Mouse (Mus musculus): Measurements from ENCODE around the gene Lypd6b.

The Lypd6b gene

DNA sequence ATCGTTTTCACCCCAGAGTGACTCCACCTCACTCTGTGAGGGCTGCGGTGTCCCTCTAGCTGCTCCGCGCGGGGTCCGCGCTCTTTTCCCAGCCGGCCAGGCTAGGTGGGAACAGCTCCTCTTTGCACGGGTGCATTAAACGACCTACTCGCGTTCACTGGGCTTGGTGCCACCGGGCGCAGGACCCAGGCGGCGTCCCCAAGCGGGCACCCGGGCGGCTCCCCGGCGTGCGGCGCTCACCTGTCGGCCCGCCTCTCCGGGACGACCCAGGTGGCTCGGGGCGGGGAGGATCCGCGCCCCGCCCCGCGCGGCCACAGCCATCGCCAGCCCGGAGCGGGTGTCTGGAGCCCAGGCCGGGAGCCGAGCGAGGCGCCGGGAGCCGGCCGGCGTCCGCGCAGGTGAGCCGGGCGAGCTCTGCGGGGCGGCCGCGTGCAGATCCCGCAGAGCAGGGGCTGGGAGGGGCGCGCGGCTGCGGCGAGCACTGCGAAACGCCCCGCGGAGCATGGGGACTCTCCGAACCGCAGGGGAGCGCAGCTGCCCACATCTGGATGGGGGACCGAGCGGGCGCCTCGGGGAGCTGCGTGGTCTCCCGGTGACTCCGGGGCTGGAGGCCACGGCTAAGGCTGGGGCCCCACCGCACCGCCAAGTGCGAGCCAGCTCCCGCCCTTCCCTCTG, at the start of gene Lypd6b:
Gene Lypd6b (plus strand): TSS at position 313 of the 675 bp plus-strand sequence.
- peak; percentile 33 for DNase-seq (ENCODE audit: low spot score)

DNA sequence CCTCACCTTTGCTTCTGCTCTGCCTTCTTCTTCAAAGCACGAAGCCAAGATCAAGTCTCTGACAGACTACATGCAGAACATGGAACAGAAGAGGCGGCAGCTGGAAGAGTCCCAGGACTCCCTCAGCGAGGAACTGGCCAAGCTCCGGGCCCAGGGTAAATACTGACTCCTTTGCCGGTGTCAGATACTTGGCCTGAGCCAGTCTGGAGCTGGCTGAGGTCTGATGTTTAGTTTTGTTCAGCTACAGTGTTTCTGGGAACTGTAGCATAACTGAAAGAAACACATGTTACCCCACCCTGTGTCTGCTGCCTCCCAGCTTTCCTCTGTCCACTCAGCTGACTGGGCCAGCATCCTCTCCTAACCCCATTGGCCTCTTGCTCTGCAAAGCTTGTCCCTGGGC, 48.4 kb upstream of the Lypd6b start:
- peak; percentile 38 for DNase-seq (ENCODE audit: low spot score)

DNA sequence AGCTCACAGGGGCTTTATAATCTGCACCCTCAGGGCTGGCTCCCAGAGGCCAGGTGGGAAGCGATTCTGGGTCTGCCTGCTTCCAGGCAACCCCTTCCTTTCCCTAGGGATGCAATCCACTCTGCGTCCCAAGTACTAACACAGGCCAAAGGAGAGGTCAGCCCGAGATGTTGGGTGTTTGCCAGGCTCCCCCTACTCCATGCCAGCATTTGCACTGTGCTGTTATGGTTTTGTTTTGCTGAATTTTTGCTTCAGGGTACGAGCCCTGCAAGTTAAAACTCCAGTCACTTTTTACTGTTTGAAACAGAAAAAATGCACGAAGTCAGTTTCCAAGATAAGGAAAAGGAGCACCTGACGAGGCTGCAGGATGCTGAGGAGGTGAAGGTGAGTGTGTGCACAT, 46.5 kb upstream of the Lypd6b start:
- no peak for DNase-seq (ENCODE audit: low spot score)

DNA sequence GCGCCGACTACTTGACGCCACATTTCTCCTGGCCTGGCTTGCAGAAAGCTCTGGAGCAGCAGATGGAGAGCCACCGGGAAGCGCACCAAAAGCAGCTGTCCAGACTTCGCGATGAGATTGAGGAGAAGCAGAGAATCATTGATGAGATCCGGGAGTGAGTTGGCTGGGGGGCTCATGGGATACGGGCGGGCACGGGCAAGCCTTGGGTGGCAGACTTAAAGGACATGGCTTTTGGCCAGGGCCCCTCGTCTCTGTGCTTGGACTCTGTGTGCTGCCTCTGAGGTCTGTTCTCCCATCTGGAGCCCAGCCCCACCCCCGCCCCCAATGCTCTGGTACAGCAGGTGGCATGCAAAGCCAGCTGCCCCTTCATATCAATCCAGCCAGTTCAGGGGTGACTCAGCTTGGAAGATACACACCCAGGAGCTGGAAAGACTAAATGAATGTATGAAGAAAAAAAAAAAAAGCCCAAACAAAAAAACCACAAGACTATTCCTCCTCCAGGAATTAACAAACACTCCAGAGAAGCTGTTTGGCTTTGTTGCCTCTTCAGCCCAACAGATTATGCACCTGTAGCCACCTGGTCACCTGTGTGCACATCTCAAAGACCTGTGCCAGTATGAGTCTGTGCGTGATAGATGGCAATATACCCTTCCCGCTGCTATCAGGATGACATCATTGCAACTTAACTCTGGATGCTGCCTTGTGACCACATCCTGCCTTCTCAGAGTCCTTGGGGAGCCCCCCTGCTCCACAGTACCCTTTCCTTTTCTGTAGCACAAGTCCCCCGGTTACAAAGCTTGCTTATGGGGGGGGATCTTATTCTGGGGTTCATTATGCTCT, 45.4 kb upstream of the Lypd6b start:
- no peak for DNase-seq (ENCODE audit: low spot score)

DNA sequence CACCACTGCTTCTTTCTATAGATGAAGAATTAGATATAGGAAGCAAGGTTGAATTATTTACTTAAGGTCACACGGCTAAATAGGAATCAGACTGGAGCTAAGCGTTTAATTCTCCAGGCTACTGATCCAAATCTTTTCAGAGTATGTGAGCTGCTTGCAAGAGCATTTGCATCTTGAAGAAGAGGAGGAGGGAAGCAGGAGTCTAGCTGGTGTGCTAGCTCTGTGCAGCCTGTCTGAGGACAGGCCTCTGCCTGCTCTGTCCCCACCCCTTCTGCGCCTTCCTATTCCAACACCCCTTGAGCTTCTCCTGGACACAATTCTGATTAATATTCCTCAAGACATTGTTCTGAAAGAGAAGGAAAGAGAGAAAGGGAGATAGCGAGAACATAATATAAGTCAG, 44.6 kb upstream of the Lypd6b start:
- no peak for DNase-seq (ENCODE audit: low spot score)

DNA sequence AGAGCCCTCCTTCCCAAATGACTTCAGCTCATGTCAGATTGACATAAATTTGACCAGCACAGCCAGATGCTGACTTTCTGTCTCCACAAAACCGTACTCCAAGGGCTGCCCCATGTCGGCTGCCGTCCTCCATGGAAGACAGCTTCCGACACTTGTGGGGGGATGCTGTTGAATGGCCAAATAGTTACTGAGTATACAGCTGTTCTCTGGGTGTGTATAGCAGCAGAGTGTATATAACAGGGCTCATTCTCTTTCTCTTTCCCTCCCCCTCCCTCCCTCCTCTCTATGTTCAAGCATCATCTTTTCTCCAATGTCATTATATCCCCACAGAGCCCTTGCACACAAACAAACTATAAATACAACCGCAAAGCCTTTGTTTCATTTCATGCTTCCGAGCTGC, 43.7 kb upstream of the Lypd6b start:
- DNase-seq (ENCODE audit: low spot score), result no peak

DNA sequence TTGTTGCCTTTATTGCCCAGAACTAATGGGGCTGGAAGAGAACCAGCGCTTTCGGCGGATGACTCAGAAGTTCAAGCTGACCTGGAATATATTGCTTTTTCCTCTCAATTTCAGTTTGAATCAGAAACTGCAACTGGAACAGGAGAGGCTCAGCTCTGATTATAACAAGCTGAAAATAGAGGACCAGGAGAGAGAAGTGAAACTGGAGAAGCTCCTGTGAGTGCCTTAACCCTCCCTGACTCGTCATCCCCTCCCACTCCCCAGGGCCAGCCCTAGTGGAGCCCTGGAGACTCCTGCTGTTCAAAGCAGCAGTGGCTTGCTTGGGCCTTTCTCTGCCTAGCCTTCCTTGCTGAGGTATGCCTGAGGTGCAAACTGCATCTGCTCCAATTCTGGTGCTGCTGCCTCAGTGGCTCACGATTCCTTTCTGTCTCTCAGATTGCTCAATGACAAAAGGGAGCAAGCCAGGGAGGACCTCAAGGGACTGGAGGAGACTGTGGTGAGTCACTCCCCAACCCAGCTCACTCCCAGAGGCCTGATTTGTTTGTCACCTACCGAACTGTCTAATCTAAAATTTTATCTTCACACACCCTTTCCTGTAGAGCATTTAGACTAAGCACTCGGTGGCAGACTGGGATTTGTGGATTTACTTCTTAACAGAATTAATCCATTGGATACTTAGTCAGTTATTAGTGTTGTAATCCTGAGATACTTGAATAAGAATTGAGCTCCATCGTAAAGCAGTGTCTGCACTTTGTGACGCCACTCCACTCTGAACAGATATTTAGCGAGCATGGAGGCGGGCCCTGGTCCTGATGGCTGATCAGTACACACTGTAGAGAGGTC, 43.0 kb upstream of the Lypd6b start:
- DNase-seq (ENCODE audit: low spot score), result no peak

DNA sequence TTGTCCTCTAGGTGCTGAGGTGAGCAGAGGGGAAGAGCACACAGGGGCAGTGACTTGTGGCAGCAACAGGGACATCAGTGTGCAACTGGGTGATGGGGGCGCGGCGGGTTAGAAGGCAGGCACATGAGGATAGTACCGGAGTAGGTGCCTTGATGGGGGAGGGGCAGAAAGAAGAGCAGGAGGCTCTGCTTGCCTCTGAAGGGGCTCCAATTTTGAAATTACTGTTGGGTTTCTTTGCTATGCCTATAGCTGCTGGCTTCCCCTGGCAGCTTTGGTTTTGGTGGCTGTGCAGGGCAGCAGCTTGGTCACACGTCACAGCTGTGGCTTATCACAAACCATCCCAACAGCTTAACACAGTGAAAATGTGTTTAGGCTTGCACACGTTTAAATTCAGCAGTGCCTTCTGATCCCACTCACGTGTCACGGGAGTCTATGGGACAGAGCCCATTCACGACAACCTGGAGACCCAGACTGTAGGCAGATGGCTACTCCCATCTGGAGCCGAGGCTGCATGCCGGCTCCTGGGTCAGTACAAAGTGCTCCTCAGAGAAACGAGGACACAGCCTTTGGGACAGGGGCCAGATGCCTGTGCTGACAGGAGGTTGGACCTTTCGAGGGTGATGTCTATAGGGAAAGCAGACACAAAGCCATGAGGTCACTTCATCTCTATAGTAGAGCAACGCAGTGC, 42.2 kb upstream of the Lypd6b start:
- DNase-seq (ENCODE audit: low spot score), result no peak

DNA sequence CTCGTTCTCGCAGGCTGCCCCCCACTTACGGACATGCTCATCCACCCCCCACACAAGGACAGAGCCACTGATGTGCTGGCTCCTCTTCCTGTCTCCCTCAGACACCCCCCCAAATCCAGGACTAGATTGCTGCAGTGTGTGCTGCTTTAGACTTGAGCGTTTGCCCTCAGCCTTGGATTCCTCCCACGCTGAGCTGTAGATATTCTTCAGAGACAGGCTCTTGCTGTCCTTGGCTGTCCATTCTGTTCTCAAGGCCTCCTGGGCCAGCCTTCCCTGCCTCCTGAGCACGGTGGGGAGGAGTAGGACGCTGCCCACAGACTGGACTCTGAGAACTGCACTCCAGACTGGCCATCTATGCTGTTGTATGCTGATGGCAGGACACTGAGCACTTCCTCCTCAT, 40.5 kb upstream of the Lypd6b start:
- DNase-seq (ENCODE audit: low spot score), result peak; percentile 68

DNA sequence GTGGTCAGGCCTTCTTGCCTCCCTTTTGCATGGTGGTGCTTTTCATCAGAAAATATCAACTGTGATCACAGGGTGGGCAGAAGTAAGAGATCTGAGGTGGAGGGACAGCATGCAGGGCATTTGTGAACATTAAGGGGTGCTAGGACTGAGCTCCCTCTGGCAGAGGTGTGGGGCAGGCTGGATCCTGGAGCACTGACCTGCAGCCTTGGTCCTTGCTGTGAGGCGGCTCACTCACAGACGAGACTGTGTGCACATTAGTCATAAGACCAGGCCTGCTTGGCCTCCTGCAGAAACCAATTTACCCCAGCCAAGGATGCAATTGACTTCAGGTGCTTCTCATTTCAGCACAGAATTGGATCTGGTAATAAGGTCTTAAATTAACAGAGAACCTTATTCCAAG, 39.8 kb upstream of the Lypd6b start:
- DNase-seq (ENCODE audit: low spot score), result no peak

DNA sequence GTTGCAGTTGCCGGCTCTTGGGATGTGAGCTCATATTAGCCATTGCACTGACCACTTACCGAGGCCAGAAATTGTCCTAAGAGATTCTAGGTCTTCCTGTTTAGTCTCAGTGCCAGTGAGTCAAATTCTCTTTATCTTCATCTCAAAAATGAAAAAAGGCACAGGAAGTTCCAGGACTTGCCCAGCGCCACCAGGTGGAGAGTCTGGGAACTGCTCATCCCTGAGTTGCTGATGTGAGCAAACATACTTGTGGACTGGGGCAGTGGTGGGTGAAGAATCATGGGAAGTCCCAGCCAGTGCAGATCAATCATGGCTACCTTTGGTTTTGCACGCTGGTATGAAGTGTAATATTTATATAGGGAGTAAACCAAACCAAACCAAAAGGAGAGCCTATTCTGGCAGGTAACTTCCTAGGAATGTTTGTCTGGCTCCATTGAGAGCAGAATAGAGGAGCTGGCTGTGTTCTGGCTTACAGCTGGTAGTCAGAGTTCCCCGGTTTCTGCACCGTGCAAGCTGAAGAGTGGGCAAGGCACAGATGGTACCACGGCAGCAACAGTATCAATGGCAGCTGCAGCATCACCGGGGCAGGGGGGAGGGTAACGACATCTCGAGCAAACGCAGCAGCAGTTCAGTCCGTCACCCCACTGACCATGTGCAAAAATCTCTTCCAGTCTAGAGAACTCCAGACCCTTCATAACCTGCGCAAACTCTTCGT, 38.7 kb upstream of the Lypd6b start:
- DNase-seq (ENCODE audit: low spot score), result peak; percentile 28

DNA sequence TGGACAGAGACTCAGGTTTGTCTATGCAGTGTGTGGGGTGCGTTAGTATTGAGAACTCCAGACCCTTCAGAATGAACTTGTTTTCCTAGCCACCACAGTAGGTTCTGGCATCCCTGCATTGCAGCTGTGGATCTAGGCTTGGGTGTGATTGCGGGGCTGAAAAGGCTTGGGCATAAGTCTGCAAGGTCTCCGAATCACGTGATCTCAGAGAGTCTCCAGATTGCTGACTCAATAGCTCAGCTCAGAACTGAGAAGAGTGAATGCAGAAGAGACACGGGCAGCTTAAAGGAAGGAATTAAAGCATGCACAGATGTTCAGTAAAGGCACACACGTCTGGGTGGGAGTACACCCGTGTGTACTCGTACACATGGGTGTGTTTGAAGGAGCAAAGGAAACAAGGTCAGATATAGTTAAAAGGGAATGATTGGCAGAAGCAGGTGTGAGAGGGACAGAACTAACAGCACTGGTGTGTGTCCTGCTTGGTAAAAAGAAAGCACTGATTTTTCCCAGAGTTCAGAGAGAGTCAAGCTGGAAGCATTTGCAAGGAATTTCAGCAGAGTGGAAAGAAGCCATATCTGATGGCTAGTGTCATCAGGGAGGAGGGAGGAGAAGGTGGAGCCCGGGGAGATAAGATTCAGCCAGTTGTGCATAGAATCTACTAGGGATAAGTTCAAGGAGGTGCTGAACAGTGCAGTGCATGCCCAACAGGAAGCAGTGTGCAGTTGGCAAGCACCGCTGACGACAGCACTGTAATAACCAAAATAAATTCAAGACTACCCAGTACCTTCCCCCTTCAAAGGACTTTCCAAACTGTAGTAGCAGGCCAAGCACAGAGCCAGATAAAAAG, 37.5 kb upstream of the Lypd6b start:
- DNase-seq (ENCODE audit: low spot score), result no peak

DNA sequence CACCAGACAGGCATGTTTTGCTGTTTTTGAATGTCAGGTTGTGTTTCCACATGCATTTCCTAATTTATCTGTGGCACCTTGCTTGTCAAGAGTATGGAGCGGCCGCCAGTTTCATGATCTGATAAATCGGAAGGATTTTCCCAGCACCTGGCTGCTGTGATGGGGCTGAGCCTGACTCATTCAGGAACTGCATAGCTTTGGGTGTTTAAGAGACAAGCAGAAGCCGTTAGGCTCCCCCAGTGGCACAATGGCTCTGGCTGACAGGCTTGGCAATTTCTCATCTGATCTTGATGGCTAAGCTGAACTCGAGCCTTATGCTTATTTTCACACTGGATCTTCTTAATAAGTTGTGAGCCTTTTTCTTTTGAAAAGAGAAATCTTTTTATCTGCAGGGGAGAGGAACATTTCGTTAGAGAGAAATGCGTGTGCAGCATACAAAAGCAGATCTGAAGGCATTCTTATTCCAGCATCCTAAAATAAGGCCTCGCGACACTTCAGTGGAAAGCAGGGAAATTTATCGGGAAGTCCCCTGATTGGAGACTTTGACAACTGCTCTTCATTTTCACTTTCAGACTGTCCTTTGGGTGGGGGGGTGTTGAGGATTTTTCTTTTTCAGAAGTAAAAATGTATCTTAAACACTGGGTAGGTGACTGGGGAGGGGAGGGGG, 35.8 kb upstream of the Lypd6b start:
- no peak for DNase-seq (ENCODE audit: low spot score)

DNA sequence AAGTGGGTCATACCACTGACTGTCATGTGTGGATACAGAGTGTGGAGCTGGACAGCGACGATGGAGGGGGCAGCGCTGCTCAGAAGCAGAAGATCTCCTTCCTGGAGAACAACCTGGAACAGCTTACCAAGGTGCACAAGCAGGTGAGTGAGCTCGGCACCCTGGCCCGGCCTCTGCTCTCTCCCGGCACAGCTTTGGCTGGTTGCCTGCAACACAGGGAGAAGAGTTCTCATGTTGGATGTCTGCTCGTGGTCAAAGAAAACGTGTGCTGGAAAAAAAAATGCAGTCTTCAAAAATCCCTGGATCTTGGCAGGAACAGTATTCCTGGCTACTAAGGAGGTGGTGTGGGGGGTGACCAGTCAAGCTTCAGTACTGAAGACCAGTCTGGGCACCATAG, 35.3 kb upstream of the Lypd6b start:
- no peak for DNase-seq (ENCODE audit: low spot score)

DNA sequence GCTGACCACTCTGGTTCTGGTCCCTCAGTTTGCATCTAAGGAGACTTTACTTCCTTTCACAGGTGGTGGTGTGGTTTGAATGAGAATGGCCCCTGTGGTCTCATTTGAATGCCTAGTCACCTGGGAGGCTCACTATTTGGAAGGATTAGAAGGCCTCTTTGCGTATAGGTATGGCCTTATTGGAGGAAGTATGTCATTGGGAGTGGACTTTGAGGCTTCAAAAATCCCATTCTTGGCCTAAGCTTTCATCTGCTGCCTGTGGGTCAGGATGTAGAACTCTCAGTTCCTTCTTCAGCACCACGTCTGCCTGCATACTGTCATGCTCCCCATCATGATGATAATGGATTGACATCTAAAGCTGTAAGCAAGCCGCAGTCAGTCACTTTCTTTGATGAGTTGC, 34.4 kb upstream of the Lypd6b start:
- DNase-seq (ENCODE audit: low spot score), result no peak

DNA sequence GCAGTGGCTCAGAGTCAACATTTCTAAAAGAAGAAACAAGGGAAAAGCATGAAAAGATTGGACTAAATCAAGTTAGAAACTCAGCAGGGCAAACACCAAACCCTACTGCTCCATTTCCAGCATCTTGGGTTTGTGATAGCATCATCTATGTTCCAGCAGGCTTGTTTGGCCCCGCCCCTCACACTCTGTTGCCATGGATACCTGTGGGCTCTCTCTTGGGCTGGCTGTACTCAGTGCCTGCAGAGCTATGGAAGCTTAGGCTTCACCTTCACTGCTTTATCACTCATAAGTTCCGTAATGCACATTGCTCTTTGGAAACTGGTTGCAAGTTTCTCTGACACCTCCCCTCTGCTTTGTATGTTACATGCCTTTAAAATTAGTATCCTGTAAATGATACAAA, 32.4 kb upstream of the Lypd6b start:
- peak; percentile 27 for DNase-seq (ENCODE audit: low spot score)

DNA sequence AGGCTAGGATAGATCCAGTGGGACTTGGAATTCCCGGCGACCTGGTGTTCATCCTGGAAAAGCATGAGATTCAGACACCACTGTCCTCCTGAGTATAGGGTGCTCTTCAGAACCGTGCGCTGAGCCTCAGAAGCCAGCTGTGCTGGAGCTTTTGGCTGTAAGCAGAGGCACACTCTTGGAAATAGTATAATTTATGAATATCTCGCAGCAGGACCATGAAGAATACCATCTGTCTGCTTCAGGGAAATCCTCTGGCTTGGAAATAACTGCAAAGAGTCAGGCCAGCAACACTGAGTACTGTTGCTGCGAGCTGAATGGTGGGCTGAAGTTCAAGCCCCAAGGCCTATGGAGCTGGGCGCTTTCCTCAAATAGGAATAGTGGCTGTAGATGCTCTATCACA, 29.9 kb upstream of the Lypd6b start:
- DNase-seq (ENCODE audit: low spot score), result no peak

DNA sequence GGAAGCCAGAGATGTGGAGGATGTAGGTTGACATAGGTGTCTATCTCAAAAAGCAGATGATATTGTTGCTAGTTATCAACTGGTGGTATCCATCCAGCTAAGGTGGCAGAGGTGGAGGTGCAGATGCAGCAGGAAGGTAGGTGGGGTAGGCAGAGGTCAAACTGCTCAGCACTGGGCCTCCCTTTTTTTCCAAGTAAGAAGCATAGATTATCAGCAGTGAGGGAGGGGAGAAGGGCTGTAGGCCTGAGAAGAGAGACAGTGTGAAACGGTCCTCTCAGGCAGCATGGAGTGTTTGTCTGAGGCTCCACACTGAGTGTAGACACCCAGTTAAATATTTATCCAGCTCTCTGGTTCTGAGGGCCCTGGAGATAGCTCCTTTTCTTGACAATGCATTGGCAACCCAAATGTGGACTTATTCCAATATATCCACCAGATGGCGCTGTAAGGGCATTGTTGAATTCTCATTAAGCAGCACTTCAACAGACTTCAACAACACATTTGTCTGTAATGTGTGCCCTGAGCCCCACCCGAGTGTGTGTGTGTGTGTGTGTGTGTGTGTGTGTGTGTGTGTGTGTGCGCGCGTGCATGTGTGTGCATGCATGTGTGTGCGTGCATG, 23.0 kb upstream of the Lypd6b start:
- DNase-seq (ENCODE audit: low spot score), result no peak

DNA sequence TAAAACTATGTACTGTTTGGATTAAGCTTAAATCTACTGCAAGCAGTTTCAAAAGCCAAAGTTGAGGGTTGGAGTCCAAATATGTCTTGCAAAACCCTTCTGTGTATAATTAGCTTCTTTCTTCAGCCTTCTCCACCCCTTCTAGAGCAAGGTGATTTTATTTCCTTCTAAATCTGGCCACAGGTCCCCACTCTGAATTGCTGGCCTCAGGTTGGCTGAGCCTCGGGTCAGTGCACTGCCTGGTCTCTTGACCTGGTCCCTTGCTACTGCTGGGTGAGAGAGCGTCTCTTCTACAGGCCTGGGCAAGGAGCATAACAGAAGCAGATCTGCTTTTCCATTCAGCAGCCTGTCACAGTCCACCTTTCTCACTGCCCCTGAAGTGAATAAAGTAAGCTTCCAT, 18.6 kb upstream of the Lypd6b start:
- DNase-seq (ENCODE audit: low spot score), result no peak

DNA sequence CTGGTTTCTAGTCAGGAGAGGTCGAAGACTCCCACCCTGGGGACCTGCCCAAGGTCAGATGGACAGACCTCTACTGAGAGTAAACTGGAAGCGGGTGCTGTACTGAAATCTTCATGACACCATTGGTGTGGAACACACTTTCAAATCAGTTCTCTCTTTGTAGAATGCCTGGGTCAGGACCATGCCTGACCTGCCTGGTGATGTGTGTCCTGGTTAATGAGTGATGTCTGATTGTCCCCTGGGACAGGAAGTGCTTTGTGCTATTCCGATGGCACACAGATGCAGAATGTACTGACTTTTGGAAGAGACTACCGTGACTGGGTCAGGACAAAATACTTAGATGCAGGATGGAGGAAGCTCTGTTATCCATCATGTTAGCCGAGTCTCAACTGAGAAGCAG, 17.0 kb upstream of the Lypd6b start:
- DNase-seq (ENCODE audit: low spot score), result no peak

Data from ovary, postnatal 36 days (tissue).